Mouse (Mus musculus) gastrocnemius, postnatal 4 days (tissue): Measurements from ENCODE around the gene Tnxb. TPM values are rescaled to one million over a fixed set of nuclear protein-coding genes. Genes with fewer than 3 reads are reported as not detected.

Experiments
- DNase-seq, 2 experiments: peaks; one replicate each; pipeline ENCODE4 v3.0.0; 2021 to 2022; ENCODE audit warnings: low spot score in 2 of 2, mixed read lengths in 2 of 2
- total RNA-seq, 2 experiments: library from RNA; stranded (reverse); gene quantifications; 2 replicates each; pipeline ENCODE4 v1.2.3; 2021

Gene Tnxb
- total RNA-seq, 2 experiments from 2014 or later = 197 to 232 TPM

- no peak for DNase-seq
Observed at GRCm38 (mm10) chr17:34658591-34658990, 11.7 kb upstream of the Tnxb start.

GRCm38 (mm10) chr17:34659181-34659896 is 11.0 kb upstream of the Tnxb start:
- DNase-seq = no peak

- no peak for DNase-seq
Observed at GRCm38 (mm10) chr17:34659897-34660214, 10.5 kb upstream of the Tnxb start.

GRCm38 (mm10) chr17:34660259-34660820 is 10.0 kb upstream of the Tnxb start:
- DNase-seq = peak in 1 of 2 experiments; percentile 56

GRCm38 (mm10) chr17:34661121-34661591 is 9.2 kb upstream of the Tnxb start:
- DNase-seq = peak in 1 of 2 experiments; percentile 64

GRCm38 (mm10) chr17:34662468-34662867 is 7.9 kb upstream of the Tnxb start:
- no peak for DNase-seq

- no peak for DNase-seq
Observed at GRCm38 (mm10) chr17:34662978-34663377, 7.4 kb upstream of the Tnxb start.

GRCm38 (mm10) chr17:34663558-34663957 is 6.8 kb upstream of the Tnxb start:
- no peak for DNase-seq

GRCm38 (mm10) chr17:34664472-34664871 is 5.9 kb upstream of the Tnxb start:
- DNase-seq = no peak

- no peak for DNase-seq
Observed at GRCm38 (mm10) chr17:34671151-34672066, 1.1 kb downstream of the Tnxb start.

GRCm38 (mm10) chr17:34672246-34672792 is 2.0 kb downstream of the Tnxb start:
- no peak for DNase-seq

GRCm38 (mm10) chr17:34673139-34673538 is 2.8 kb downstream of the Tnxb start:
- DNase-seq = no peak

- DNase-seq = no peak
Observed at GRCm38 (mm10) chr17:34674524-34675204, 4.3 kb downstream of the Tnxb start.

GRCm38 (mm10) chr17:34675205-34676092 is 5.1 kb downstream of the Tnxb start:
- no peak for DNase-seq

- DNase-seq = no peak
Observed at GRCm38 (mm10) chr17:34676093-34676460, 5.7 kb downstream of the Tnxb start.

GRCm38 (mm10) chr17:34676671-34677070 is 6.3 kb downstream of the Tnxb start:
- DNase-seq = no peak

GRCm38 (mm10) chr17:34680191-34680590 is 9.9 kb downstream of the Tnxb start:
- DNase-seq = no peak

GRCm38 (mm10) chr17:34680621-34681020 is 10.3 kb downstream of the Tnxb start:
- DNase-seq = no peak

- no peak for DNase-seq
Observed at GRCm38 (mm10) chr17:34681132-34681571, 10.8 kb downstream of the Tnxb start.
